Mouse (Mus musculus) heart, adult 2 months (tissue): ENCODE data around the gene Golim4. TPM values are rescaled to one million over a fixed set of nuclear protein-coding genes. Genes with fewer than 3 reads are reported as not detected.

Experiments used
- DNase-seq, 2 experiments: peaks; one replicate each; pipeline ENCODE4 v3.0.0; 2021
- H3K27ac ChIP-seq: fragments of 200-600 bp; 2 replicates; pipeline ENCODE4 v1.8.1; 2022
- H3K27me3 ChIP-seq: fragments of 200-500 bp; 2 replicates; pipeline ENCODE4 v1.6.1; 2012; ENCODE audit warnings: mild to moderate bottlenecking, low read length, inconsistent platforms, mixed read lengths; ENCODE audit not compliant: control insufficient read depth, insufficient read depth
- H3K36me3 ChIP-seq: fragments of 200-500 bp; 2 replicates; pipeline ENCODE4 v1.6.1; 2012; ENCODE audit warnings: low read length, inconsistent platforms; ENCODE audit not compliant: control insufficient read depth, insufficient read depth
- H3K4me1 ChIP-seq: fragments of 200-500 bp; 2 replicates; pipeline ENCODE4 v1.6.1; 2011; ENCODE audit warnings: low read length; ENCODE audit not compliant: control insufficient read depth, insufficient read depth
- H3K4me3 ChIP-seq: fragments of 200-600 bp; 2 replicates; pipeline ENCODE4 v1.8.1; 2022
- H3K79me2 ChIP-seq: fragments of 200-500 bp; replicated peaks from 2 replicates; pipeline ENCODE4 v1.6.1; 2012; ENCODE audit warnings: mild to moderate bottlenecking, inconsistent platforms, low read length, moderate library complexity, mixed read lengths; ENCODE audit not compliant: control insufficient read depth, insufficient read depth
- H3K9ac ChIP-seq: fragments of 200-500 bp; 2 replicates; pipeline ENCODE4 v1.6.1; 2012; ENCODE audit warnings: low read depth, mild to moderate bottlenecking, control low read depth, inconsistent platforms, low read length, mixed read lengths
- CTCF ChIP-seq: fragments of 200-600 bp; IDR thresholded peaks from 2 replicates; pipeline ENCODE4 v1.8.1; 2022; ENCODE audit warnings: antibody characterized with exemption, mild to moderate bottlenecking, moderate library complexity
- EP300 ChIP-seq: fragments of 200-500 bp; IDR thresholded peaks from 2 replicates; pipeline ENCODE4 v1.6.1; 2011; ENCODE audit warnings: low read depth, low read length, control low read depth; ENCODE audit not compliant: insufficient read depth
- POLR2A ChIP-seq: fragments of 200-500 bp; IDR thresholded peaks from 2 replicates; pipeline ENCODE4 v1.6.1; 2011; ENCODE audit warnings: mild to moderate bottlenecking, low read depth, low read length, control low read depth; ENCODE audit not compliant: insufficient read depth
- WGBS: fragments of 180-500 bp; shearing (Covaris S2); methylation state at CpG from one replicate; pipeline ENCODE4 v1.1.7; 2018; 5-methylcytosine and 5-hydroxymethylcytosine counted together
- intact Hi-C: fragments of 180-260 bp; cut with DNase I; formaldehyde crosslinking; loops from one replicate; pipeline ENCODE4 v1.15.1; 2025
- polyA plus RNA-seq: library from polyadenylated mRNA; depleted of rRNA; stranded (reverse); fragments of >200 nt; gene quantifications from 2 replicates; pipeline ENCODE4 v1.2.3, GENCODE M21; 2012
- total RNA-seq, 2 experiments: library from RNA; stranded (reverse); gene quantifications; 2 replicates each; pipeline ENCODE4 v1.2.3; 2021

Gene Golim4
- total and polyA plus RNA-seq, 3 experiments, result 15.2 to 17.4 (median 16.5) TPM

DNA sequence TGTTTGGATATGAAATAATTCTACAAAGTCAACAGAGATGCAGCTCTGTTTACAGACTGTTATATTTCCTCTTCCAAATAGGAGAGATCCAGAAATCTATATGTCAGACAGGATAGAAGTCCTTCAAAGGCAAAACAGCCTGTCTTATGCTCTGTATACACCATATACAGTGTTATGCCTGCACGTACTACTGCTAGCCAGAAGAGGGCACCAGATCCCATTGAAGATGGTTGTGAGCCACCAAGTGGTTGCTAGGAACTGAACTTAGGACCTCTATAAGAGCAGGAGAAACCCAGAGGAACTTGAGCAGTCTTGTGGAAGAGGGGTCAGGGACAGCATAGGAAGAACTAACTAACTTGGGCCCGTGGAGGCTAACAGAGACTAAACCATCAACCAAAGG, 77.5 kb downstream of the Golim4 start:
- H3K4me1 ChIP-seq, result no peaks in the 10 kb centered on the region
- H3K9ac ChIP-seq, result no peak overlapping the region
- H3K4me3 ChIP-seq, result no peak overlapping the region
- TF ChIP-seq EP300 (no peak), CTCF (peak; percentile 44), POLR2A (no peak)
- intact Hi-C loops, result no loop called here
- no peak for DNase-seq
- WGBS, result 93% methylated on average over 2 of the region's 2 CpGs
- no peaks in the 10 kb centered on the region for H3K79me2 ChIP-seq
- no peaks in the 10 kb centered on the region for H3K27me3 ChIP-seq
- H3K27ac ChIP-seq, result no peak overlapping the region
- H3K36me3 ChIP-seq, result no peaks in the 10 kb centered on the region

DNA sequence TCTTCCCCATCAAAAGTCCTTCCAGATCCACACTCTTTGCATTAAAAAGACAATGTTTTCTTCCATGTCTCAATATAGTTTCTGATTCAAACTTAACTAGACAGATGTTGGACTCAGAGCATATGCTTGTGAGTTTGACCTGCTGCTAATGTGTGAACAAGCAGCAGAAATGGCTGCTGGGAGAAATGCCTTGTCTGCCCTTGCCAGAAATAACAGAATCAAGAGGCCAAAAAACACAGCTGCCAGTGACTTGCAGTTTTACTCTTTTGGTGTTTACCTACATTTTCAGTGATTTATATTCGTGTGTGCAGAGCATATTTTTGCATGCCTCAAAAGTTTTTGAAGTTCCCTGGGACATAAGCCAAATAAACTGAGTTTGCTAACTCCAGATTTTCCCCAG, 87.9 kb downstream of the Golim4 start:
- 28% methylated on average over 1 of the region's 1 CpGs for WGBS

DNA sequence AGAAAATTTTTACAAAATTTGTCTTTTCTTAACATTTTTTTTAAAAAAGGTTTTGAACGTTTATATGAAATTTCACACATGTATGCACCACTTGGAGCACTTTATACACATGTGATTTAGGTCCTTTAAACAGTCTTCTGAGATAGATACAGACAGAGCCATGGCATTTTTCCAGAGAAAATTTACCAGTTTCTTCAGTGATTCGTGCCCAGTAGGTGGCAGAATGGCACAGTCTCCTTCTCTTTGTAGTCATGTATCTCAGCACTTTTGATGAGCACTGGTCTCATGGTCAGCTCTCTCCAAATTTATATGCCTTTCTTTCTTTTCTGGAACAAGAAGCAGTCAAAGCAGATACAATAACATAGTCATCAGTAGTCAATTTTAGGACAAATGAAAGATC, 92.5 kb downstream of the Golim4 start:
- intact Hi-C loops, result no loop called here
- TF ChIP-seq EP300 (no peak), CTCF (peak; percentile 22; the same call in 1 of the 2 replicates)
- Histone ChIP-seq H3K27me3 (no peaks in the 10 kb centered on the region), H3K36me3 (no peaks in the 10 kb centered on the region), H3K4me3 (no peak overlapping the region), H3K4me1 (no peaks in the 10 kb centered on the region; the same call in 1 of the 2 replicates), H3K27ac (no peak overlapping the region), H3K79me2 (no peaks in the 10 kb centered on the region), H3K9ac (no peak overlapping the region)
- 24% methylated on average over 2 of the region's 2 CpGs for WGBS
- DNase-seq, result no peak

More for the DNA sequence above, 87.9 kb downstream of the Golim4 start:
- Histone ChIP-seq H3K79me2 (no peaks in the 10 kb centered on the region), H3K9ac (no peak overlapping the region), H3K4me3 (no peak overlapping the region), H3K27ac (no peak overlapping the region), H3K27me3 (no peaks in the 10 kb centered on the region), H3K36me3 (no peaks in the 10 kb centered on the region), H3K4me1 (no peaks in the 10 kb centered on the region; the same call in 1 of the 2 replicates)
- DNase-seq, result peak; percentile 35 to 39
- intact Hi-C loops, result no loop called here
- TF ChIP-seq POLR2A, result no peak
- no peak for TF ChIP-seq CTCF
- no peak for TF ChIP-seq EP300

DNA sequence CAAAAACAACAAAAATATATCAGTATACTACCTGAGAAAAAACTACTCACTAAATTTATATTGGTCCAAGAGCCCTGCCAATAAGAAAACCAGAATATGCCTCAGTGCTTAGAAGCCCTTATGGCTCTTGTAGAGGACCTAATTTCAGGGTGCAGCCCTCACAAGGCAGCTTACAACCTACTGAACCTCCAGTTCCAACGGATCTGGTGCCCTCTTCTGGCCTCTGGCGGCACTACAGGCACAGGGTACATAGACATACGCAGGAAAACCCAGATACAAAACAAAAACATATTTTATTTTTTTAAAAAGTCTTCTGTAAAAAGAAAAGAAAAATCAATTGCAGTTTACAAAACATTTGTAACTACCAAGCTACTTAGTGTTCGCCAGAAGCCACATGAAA, 95.1 kb downstream of the Golim4 start:
- Histone ChIP-seq H3K4me1 (no peaks in the 10 kb centered on the region; the same call in 1 of the 2 replicates), H3K4me3 (no peak overlapping the region), H3K36me3 (no peaks in the 10 kb centered on the region), H3K79me2 (no peaks in the 10 kb centered on the region), H3K9ac (no peak overlapping the region), H3K27ac (no peak overlapping the region), H3K27me3 (no peaks in the 10 kb centered on the region)
- TF ChIP-seq EP300, result no peak
- TF ChIP-seq CTCF, result peak; percentile 71
- no peak for TF ChIP-seq POLR2A
- intact Hi-C loops, result no loop called here
- peak; percentile 23 to 55 for DNase-seq
- 35% methylated on average over 4 of the region's 4 CpGs for WGBS

DNA sequence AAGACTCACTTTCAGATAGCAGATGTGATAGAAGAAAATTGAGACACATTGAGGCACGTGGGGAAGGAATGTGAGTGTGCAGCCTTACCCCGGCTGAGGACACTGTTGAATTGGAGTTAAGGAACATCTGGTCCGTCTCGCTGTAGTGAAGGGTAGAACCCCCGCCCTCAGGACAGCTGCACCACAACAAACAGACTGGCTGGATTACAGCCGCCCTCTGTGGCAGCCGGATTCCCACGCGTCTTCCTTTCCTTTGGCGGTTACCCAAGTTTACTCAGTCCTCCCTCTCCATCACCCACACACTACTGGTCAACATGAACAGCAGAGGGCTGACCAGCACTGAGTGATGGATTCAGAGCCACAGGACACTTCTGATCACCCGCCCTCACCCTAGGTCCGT, 96.0 kb downstream of the Golim4 start:
- TF ChIP-seq CTCF (0 out of 2 replicates have a peak, but pooled peaks have one; percentile 5), EP300 (no peak)
- Histone ChIP-seq H3K36me3 (no peaks in the 10 kb centered on the region), H3K4me1 (no peaks in the 10 kb centered on the region; the same call in 1 of the 2 replicates), H3K9ac (no peak overlapping the region), H3K27me3 (no peaks in the 10 kb centered on the region), H3K27ac (no peak overlapping the region), H3K79me2 (no peaks in the 10 kb centered on the region), H3K4me3 (no peak overlapping the region)
- intact Hi-C loops, result no loop called here
- 58% methylated on average over 12 of the region's 12 CpGs for WGBS
- DNase-seq, result peak; percentile 51 to 71

DNA sequence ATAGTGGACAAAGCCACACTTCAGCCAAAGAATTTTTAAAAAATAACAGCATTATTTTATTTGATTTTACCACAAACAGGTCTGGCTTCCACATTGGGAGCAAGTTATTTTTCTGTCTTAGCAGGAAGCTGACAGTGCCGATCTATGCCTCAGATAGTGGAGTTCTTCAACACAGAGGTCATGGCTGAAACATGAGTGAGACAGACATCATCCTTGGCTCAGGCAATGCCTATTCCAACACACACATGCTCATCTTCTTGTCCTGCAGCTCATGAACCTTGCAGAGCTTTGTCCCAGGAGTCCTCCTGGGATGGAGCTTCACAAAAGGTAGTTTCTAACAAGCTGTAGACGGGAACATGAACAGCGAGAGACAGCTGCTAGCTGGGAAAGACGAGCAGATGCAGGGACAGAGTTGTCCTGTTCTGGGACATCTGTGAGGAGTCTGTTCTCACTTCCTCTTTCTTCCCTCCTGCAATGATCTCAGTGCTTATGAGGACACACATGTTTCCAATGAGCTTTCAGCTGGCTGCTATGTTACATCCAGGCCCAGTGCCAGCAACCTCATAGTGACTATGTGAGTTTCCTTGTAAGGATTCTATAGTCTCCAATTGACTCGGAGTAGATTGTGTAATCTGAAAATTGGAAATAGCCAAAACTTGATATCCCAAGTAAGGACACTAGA, 121.3 kb downstream of the Golim4 start:
- DNase-seq, result peak; percentile 21 to 36
- Histone ChIP-seq H3K27me3 (no peaks in the 10 kb centered on the region), H3K4me3 (no peak overlapping the region), H3K9ac (no peak overlapping the region), H3K36me3 (no peaks in the 10 kb centered on the region), H3K27ac (no peak overlapping the region), H3K79me2 (no peaks in the 10 kb centered on the region), H3K4me1 (no peaks in the 10 kb centered on the region)
- TF ChIP-seq EP300 (no peak), CTCF (no peak), POLR2A (no peak)
- intact Hi-C loops, result no loop called here
- 48% methylated on average over 5 of the region's 5 CpGs for WGBS
